Mouse (Mus musculus) ES-E14 (cell line): ENCODE data around the gene Mdm1.

ENCODE experiments used
- CHD2 ChIP-seq: IDR thresholded peaks from 2 replicates; pipeline ENCODE4 v1.6.1; 2014; ENCODE audit warnings: mild to moderate bottlenecking, low read depth, low read length, inconsistent platforms
- MAFK ChIP-seq: IDR thresholded peaks from 2 replicates; pipeline ENCODE4 v1.6.1; 2014; ENCODE audit warnings: mild to moderate bottlenecking, low read depth, low read length, inconsistent platforms; ENCODE audit not compliant: insufficient read depth
- ZC3H11A ChIP-seq: IDR thresholded peaks from 2 replicates; pipeline ENCODE4 v1.6.1; 2012; ENCODE audit warnings: low read depth, mild to moderate bottlenecking, inconsistent platforms, low read length, borderline replicate concordance

DNA sequence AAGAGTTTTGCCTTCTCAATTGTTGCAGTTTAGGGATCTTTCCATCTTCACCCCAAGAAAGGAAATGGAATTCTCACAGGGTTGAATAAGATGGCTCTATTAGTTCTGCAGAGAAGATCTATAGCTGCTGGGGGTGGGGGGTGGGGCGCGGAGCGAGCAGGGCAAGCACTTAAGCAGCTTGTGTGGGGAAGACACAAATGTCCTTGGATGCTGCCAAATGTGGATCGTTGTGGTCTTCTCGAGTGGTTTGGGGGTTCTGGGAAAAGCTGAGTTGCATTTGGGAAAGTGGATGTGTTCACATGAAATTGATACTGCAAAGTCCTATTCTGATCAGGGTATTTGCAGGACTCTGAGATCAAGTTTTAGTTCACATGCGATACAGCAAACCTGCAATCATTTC, 48.9 kb upstream of the Mdm1 start:
- TF ChIP-seq ZC3H11A = no peak
- TF ChIP-seq MAFK = no peak
- TF ChIP-seq CHD2 = no peak
